Mouse (Mus musculus): ENCODE results near the gene Pde11a.

Pde11a gene

DNA sequence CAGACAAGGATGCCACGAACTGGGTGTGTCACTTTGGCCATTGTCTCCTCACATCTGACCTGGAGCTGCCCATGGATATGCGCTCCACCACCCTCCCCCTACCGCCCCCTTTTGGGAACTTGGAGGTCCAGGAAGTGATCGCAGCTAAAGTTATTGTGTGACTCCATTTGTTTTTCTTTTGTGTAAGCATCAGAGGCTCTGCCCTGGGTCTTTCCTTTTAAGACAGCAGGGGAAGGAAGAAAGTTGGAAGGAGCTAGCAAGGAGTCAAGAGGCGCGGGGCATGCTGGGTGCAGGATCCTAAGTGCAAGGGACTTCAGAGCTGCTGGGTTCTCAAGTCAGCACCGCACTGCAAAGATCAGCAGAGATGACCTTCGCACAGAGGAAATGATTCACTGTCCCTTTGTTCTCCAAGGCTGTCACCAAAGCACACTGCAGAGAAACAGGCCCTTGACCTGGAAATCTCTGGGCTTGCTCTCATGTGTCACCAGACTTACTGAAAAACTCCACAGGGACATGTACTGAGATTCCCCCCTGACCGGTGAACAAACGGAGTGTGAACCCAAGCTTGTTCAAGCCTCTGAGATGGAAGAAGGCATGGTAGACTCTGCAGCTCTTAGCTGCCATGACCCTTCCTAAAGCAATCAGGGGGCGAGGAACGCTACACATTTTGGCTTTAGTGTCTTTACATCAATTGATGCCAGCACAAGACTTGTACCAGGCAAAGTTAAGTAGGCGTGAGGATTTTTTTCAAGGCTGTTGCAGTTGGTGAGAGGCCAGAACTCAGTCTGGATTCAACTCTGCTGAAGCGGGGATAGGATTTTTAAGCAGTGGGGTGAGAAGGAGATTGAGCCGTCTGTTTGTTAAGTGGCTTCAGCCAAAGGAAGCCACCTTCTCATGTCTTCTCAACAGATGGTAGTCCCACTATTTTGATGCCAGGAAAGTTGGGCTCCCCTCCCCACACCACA lies 377.9 kb downstream of the Pde11a start:
- CTCF ChIA-PET: no interaction called here

DNA sequence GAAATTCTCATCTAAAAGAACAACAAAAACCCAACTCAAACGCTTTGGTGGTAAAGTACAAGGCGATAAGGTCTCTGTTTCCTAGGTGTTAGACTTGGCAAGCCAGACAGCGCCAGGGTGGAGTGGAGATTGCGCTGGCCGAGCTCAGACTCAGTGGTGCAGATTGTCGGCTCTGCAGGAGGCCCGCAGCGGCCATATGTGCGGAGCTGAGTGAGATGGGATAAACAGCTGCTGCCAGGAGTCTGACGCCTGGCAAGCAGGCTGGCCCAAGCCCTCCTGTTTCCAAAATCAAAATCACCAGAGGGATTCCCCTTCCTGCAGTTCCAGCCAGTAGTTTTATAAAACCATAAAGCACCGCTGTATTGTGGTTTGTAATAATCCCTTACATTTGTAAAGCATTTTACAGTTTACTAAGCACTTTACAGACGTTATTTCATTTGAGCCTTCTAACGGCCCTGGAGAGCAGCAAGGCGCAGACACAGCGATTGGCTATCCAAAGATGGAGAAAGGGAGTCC lies 378.7 kb downstream of the Pde11a start:
- CTCF ChIA-PET: no interaction called here

DNA sequence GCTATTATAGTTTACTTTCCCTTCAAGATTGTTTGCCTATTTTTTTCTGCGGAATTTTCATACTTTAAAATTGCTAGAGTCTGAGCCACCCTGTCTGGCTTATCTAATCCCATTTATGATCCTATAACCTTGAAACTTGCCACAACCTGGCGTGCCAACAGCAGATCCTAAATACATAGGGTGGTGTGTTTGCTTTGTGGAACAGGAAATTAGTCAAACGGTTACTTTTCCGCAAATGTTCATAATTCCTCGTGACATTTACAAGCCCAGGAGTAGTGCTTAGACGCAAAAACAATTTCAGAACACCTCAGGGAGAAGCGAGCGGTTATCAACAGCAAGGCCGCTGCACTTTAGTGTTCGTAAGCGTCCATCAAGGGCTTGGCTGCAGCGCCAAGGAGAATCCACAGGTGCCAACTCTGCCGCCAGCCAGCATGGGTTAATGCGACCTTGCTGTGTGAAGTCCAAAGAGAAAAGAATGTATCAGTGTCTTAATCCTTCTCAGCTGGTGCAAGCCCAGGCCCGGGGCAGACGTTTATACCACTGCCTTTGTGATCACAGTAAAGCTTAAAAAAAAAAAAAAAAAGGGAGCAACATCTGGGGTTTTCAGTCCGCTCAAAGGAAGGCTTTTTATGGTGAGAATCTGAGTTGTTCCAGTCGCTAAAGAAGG lies 379.3 kb downstream of the Pde11a start:
- CTCF ChIA-PET: no interaction called here

DNA sequence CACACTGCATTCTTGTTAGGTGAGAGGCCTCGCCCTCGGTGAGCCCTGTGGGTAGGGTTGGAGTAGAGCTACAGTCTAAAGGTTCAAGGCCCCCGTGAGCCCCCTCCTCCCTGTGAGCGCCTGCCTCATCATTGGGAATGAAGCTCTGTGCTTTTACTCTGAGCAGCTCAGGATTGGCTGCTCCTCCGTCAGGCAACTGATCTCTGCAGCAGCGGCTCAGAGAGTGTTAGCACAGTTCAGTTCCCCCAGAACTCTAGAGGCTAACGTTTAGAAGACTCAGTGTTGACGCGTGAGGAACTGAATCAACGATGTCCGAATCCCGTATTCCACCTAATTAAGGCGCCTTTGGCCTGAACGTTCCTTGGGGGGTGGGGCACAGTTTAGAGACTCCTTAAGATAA lies 382.9 kb downstream of the Pde11a start:
- CTCF ChIA-PET: no interaction called here

DNA sequence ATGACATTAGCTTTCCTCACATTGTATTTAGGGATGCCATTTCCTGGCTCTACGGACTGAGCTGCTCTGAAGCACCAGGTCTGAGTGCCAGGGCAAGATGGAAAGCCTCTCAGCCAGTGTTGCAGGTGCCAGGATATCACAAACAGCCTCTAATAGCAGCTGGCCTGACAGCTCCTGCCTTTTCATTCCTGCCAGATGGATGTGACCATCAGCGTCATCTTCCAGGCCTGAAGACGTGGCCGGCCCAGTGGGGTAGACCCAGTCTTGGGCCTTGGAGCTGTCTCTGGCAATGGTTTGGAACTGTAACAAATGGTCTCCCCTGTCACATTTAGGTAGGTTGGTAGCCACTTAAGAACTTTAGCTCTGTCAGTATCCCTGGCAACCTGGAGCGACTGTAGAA lies 385.3 kb downstream of the Pde11a start:
- CTCF ChIA-PET: no interaction called here

DNA sequence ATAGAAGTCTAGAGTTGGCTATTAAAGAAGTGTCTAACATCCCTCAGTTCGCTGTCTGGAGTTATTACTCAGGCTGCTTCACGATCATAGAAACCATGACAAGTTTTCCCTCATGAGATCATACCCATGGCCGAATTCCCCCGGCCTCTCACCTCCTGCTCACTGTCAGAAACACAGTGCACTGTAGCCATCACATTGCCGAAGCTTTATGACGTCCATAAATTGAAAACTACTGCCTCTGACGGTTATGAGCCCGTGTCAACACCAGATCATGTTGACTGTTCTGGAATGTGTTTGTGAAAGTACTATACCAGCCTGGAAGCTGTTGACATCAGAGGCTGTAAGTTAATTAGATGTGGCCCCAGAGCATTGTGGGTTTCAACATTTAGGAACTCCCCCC lies 387.9 kb downstream of the Pde11a start:
- CTCF ChIA-PET: no interaction called here

Data from spleen, embryonic (tissue).